Mouse (Mus musculus) CH12.LX (cell line): ENCODE measurements around the gene Prim1. TPM values are rescaled to one million over a fixed set of nuclear protein-coding genes. Genes with fewer than 3 reads are reported as not detected.

Source experiments
- DNase-seq: peaks from one replicate; pipeline ENCODE4 v3.0.0-alpha.2; 2013; ENCODE audit errors: extremely low read depth
- H3K27ac ChIP-seq: 2 replicates; pipeline ENCODE4 v1.5.1; 2012; ENCODE audit warnings: low read depth, mild to moderate bottlenecking, control low read depth, moderate library complexity; ENCODE audit not compliant: insufficient read depth
- H3K27me3 ChIP-seq: replicated peaks from 2 replicates; pipeline ENCODE3; 2012; ENCODE audit warnings: inconsistent platforms
- H3K36me3 ChIP-seq, 2 experiments: replicated peaks in 1 of 2; 2 replicates each; pipeline versions ENCODE3 to v1.6.1; 2012; ENCODE audit warnings: inconsistent platforms in 1 of 2, low read length in 1 of 2, mild to moderate bottlenecking in 1 of 2, mixed read lengths in 1 of 2, moderate library complexity in 1 of 2; ENCODE audit not compliant: control insufficient read depth in 1 of 2, insufficient read depth in 1 of 2
- H3K4me1 ChIP-seq, 2 experiments: 2 replicates each; pipeline ENCODE4 v1.6.1; 2012; ENCODE audit warnings: inconsistent platforms in 1 of 2, moderate library complexity in 1 of 2; ENCODE audit not compliant: insufficient read depth in 2 of 2, control insufficient read depth in 1 of 2
- H3K4me2 ChIP-seq: 2 replicates; pipeline ENCODE4 v1.6.1; 2012; ENCODE audit warnings: low read depth, mild to moderate bottlenecking, control low read depth; ENCODE audit not compliant: poor library complexity, insufficient read depth, severe bottlenecking
- H3K4me3 ChIP-seq, 3 experiments: fragments of 150-350 bp in 1 of 3; sonication (generic) in 1 of 3; replicated peaks in 1 of 3; 2 replicates each; pipeline versions ENCODE3 to v1.5.1; 2011 to 2012; ENCODE audit warnings: low read depth in 2 of 3, low read length in 2 of 3, mild to moderate bottlenecking in 2 of 3, moderate library complexity in 2 of 3, control low read depth in 1 of 3, improper control_type of control experiment in 1 of 3, inconsistent platforms in 1 of 3, mixed read lengths in 1 of 3; ENCODE audit not compliant: poor library complexity in 1 of 3
- H3K79me2 ChIP-seq: replicated peaks from 2 replicates; pipeline ENCODE4 v1.6.1; 2012; ENCODE audit warnings: mild to moderate bottlenecking, moderate library complexity; ENCODE audit not compliant: control insufficient read depth, poor library complexity, insufficient read depth, severe bottlenecking; ENCODE audit errors: extremely low read depth
- H3K9ac ChIP-seq: 2 replicates; pipeline ENCODE4 v1.6.1; 2012; ENCODE audit warnings: low read depth, mild to moderate bottlenecking, control low read depth, moderate library complexity; ENCODE audit not compliant: insufficient read depth
- H3K9me3 ChIP-seq: replicated peaks from 2 replicates; pipeline ENCODE3; 2012; ENCODE audit warnings: low read length, inconsistent platforms, mixed read lengths
- BHLHE40 ChIP-seq: IDR thresholded peaks from 2 replicates; pipeline ENCODE4 v1.6.1; 2011; ENCODE audit warnings: mild to moderate bottlenecking, low read depth, low read length, improper control_type of control experiment
- CTCF ChIP-seq, 2 experiments: IDR thresholded peaks in 1 of 2; conservative IDR thresholded peaks in 1 of 2; 2 replicates each; pipeline ENCODE4 v1.5.1; 2011 to 2012; ENCODE audit warnings: low read depth in 2 of 2, low read length in 2 of 2, improper control_type of control experiment in 1 of 2, inconsistent platforms in 1 of 2, mild to moderate bottlenecking in 1 of 2, moderate library complexity in 1 of 2
- E2F4 ChIP-seq: IDR thresholded peaks from 2 replicates; pipeline ENCODE4 v1.6.1; 2011; ENCODE audit warnings: low read depth, low read length, improper control_type of control experiment; ENCODE audit not compliant: insufficient replicate concordance
- EP300 ChIP-seq: IDR thresholded peaks from 2 replicates; pipeline ENCODE4 v1.6.1; 2011; ENCODE audit warnings: low read length, improper control_type of control experiment
- JUN ChIP-seq: IDR thresholded peaks from 2 replicates; pipeline ENCODE4 v1.6.1; 2011; ENCODE audit warnings: low read depth, mild to moderate bottlenecking, low read length, improper control_type of control experiment, moderate library complexity; ENCODE audit not compliant: insufficient read depth
- JUND ChIP-seq: conservative IDR thresholded peaks from 2 replicates; pipeline ENCODE4 v1.6.1; 2011; ENCODE audit warnings: low read depth, low read length, improper control_type of control experiment
- MAFK ChIP-seq: IDR thresholded peaks from 2 replicates; pipeline ENCODE4 v1.6.1; 2011; ENCODE audit warnings: low read length, improper control_type of control experiment; ENCODE audit not compliant: insufficient replicate concordance
- MEF2A ChIP-seq: IDR thresholded peaks from 2 replicates; pipeline ENCODE4 v1.6.1; 2014; ENCODE audit warnings: low read depth, mild to moderate bottlenecking, inconsistent platforms, low read length, improper control_type of control experiment, borderline replicate concordance
- MXI1 ChIP-seq: IDR thresholded peaks from 2 replicates; pipeline ENCODE4 v1.6.1; 2011; ENCODE audit warnings: mild to moderate bottlenecking, low read depth, low read length, improper control_type of control experiment
- MYC ChIP-seq: IDR thresholded peaks from 2 replicates; pipeline ENCODE4 v1.6.1; 2011; ENCODE audit warnings: low read depth, mild to moderate bottlenecking, improper control_type of control experiment, low read length
- NELFE ChIP-seq: IDR thresholded peaks from 2 replicates; pipeline ENCODE4 v1.6.1; 2011; ENCODE audit warnings: low read depth, low read length, improper control_type of control experiment
- RAD21 ChIP-seq: IDR thresholded peaks from 2 replicates; pipeline ENCODE4 v1.6.1; 2011; ENCODE audit warnings: low read depth, mild to moderate bottlenecking, low read length, improper control_type of control experiment, moderate library complexity
- SMC3 ChIP-seq: IDR thresholded peaks from 2 replicates; pipeline ENCODE4 v1.6.1; 2011; ENCODE audit warnings: low read depth, low read length, improper control_type of control experiment
- UBTF ChIP-seq: IDR thresholded peaks from 2 replicates; pipeline ENCODE4 v1.6.1; 2012; ENCODE audit warnings: low read depth, mild to moderate bottlenecking, inconsistent platforms, low read length, improper control_type of control experiment, moderate library complexity
- USF1 ChIP-seq: IDR thresholded peaks from 2 replicates; pipeline ENCODE4 v1.6.1; 2014; ENCODE audit warnings: low read depth, mild to moderate bottlenecking, inconsistent platforms, low read length, improper control_type of control experiment
- ZMIZ1 ChIP-seq: IDR thresholded peaks from 2 replicates; pipeline ENCODE4 v1.6.1; 2012; ENCODE audit warnings: low read depth, mild to moderate bottlenecking, inconsistent platforms, low read length, improper control_type of control experiment
- dilution Hi-C: fragments of 300-500 bp; cut with MboI; formaldehyde crosslinking; loops from 2 replicates; pipeline ENCODE4 v1.14.3; 2020; ENCODE audit warnings: low sequenced_read_pairs; ENCODE audit not compliant: extremely low pct_unique_long_range_greater_than_20kb, extremely low pct_ligation_motif_present
- in situ Hi-C: fragments of 300-500 bp; cut with MboI; formaldehyde crosslinking; loops from 3 replicates; pipeline ENCODE4 v1.14.3; 2019; ENCODE audit warnings: low sequenced_read_pairs, low pct_ligation_motif_present, low pct_unique_long_range_greater_than_20kb, mixed read lengths
- polyA plus RNA-seq: library from polyadenylated mRNA; unstranded; fragments of >175 nt; gene quantifications from 2 replicates; pipeline ENCODE4 v1.2.1, GENCODE M21; 2012; ENCODE audit warnings: low read depth; ENCODE audit not compliant: insufficient read length
- total RNA-seq, 2 experiments: library from RNA; depleted of rRNA; stranded (reverse); fragments of 300-350 nt in 1 of 2; fragments of >200 nt in 1 of 2; gene quantifications; 2 replicates each; pipeline ENCODE4 v1.2.3; 2012 to 2014

Gene Prim1
- total and polyA plus RNA-seq, 3 experiments: 69.5 to 151 (median 102) TPM

DNA sequence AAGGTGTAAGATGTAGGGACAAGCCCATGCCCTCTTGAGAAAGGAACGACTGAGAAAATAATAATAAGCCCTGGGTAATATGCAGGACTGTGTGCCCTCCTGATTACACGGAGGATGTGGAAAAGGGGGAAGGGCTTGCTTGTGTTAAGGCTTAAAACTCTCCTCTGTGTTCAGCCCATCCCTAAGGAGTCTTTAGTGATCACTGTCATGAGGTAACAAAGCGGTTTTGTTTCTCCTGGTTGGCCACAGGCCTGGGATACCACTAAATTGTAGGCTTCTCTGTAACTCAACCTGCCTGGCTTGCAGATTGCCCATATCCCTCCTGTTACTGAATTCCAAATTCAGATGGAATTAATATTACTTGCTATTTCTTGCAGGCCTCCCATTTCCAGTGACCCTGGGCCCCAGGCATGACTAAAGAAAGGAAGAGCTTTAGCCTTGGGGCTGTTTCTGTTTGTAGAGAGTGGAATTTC, 44.6 kb upstream of the Prim1 start:
- Histone ChIP-seq H3K4me2 (no peak overlapping the region), H3K4me3 (no peak overlapping the region), H3K9ac (no peak overlapping the region), H3K27ac (no peak overlapping the region), H3K27me3 (no peaks in the 10 kb centered on the region), H3K79me2 (no peaks in the 10 kb centered on the region), H3K4me1 (no peaks in the 10 kb centered on the region), H3K9me3 (no peaks in the 10 kb centered on the region), H3K36me3 (no peaks in the 10 kb centered on the region)
- in situ Hi-C loops: no loop called here
- no peak for DNase-seq
- dilution Hi-C loops: no loop called here
- no peak for TF ChIP-seq CTCF (conservative IDR thresholded peaks at IDR 0.05 in 1 of 2, IDR thresholded peaks at IDR 0.05 in 1 of 2; ENCODE audit: low read depth in 2 of 2, low read length in 2 of 2)
- TF ChIP-seq MAFK: no peak
- TF ChIP-seq MYC: no peak
- TF ChIP-seq MXI1: no peak
- TF ChIP-seq EP300: no peak
- TF ChIP-seq UBTF: no peak
- no peak for TF ChIP-seq USF1

DNA sequence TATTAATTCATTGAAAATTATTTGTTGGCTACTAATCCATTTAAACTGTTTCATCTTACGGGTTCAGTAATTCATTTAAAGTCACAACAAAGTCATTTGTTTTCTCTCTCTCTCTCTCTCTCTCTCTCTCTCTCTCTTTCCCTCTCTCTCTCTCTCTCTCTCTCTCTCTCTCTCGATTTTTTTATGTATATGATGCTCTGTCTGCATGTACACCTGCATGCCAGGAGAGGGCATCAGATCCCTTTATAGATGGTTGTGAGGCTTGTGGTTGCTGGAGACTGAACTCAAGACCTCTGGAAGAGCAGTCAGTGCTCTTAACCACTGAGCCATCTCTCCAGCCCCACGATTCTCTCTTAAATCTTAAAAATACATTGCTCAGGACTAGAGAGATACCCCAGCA, 43.8 kb upstream of the Prim1 start:
- H3K4me1 ChIP-seq: no peaks in the 10 kb centered on the region
- H3K36me3 ChIP-seq: no peaks in the 10 kb centered on the region
- no peak overlapping the region for H3K27ac ChIP-seq
- no peak overlapping the region for H3K4me2 ChIP-seq
- TF ChIP-seq CTCF (conservative IDR thresholded peaks at IDR 0.05 in 1 of 2, IDR thresholded peaks at IDR 0.05 in 1 of 2; ENCODE audit: low read depth in 2 of 2, low read length in 2 of 2): peak in 1 of 2 experiments; percentile 50; a peak in 2 of 4 replicates
- TF ChIP-seq SMC3: peak; percentile 45
- TF ChIP-seq RAD21: peak; percentile 32
- no peak for TF ChIP-seq JUN
- TF ChIP-seq, all 38 proteins: peak for 3
- H3K9ac ChIP-seq: no peak overlapping the region
- no peak overlapping the region for H3K4me3 ChIP-seq
- H3K27me3 ChIP-seq: no peaks in the 10 kb centered on the region
- in situ Hi-C loops (no loop called here), dilution Hi-C loops (no loop called here)
- no peaks in the 10 kb centered on the region for H3K79me2 ChIP-seq
- peak; percentile 11 for DNase-seq
- H3K9me3 ChIP-seq: no peaks in the 10 kb centered on the region

DNA sequence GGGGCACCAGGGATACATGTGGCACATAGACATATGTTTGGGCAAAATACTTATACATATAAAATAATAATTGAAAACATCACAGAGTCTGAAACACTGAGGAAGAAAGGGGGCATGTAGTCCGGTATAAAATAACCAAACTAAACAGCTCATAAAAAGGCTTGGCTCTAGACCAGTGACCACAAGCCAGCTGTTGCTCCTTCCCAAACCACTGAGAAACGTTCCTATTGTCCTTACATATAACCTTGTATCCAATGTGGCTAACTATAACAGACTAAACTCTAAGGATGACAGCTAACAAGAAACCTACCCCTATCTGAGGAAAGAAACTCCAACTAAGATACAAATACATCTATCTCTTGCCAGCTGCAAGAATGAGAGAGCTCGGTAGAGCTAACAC, 40.9 kb upstream of the Prim1 start:
- Histone ChIP-seq H3K36me3 (no peaks in the 10 kb centered on the region), H3K9ac (no peak overlapping the region), H3K4me3 (no peak overlapping the region), H3K9me3 (no peaks in the 10 kb centered on the region), H3K27ac (no peak overlapping the region), H3K4me1 (no peaks in the 10 kb centered on the region), H3K27me3 (no peaks in the 10 kb centered on the region), H3K4me2 (no peak overlapping the region), H3K79me2 (no peaks in the 10 kb centered on the region)
- in situ Hi-C loops (no loop called here), dilution Hi-C loops (no loop called here)
- DNase-seq: no peak
- TF ChIP-seq JUND: no peak
- no peak for TF ChIP-seq BHLHE40
- TF ChIP-seq ZMIZ1: no peak
- TF ChIP-seq CTCF (conservative IDR thresholded peaks at IDR 0.05 in 1 of 2, IDR thresholded peaks at IDR 0.05 in 1 of 2; ENCODE audit: low read depth in 2 of 2, low read length in 2 of 2): no peak
- TF ChIP-seq MXI1: no peak
- no peak for TF ChIP-seq NELFE
- no peak for TF ChIP-seq E2F4
- TF ChIP-seq MEF2A: no peak
